ENCODE assay signal across 17 mouse cellular contexts in the genomic region with DNA sequence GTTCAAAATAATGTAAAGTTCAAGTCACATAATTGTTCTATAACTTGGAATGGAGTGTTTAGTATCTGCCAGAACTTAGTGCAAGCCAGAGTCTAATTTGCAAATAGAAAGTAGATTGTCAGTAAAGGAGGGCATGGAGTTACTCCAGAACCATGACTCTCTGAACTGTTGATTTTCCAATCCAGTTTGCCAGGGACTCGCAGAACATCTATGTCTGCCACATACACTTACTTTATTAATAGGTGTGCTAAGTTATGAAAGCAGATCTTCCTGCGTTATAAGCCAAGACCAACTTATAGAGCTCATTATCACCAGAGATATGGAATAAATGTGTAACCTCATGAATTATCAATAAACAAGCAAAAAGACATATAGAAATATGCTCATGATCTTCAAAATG.
"Had no signal": no experiment of that assay in that cellular context is flagged by ENCODE, and none has a peak within 500 bp of the region (broad histone marks: within the 10 kb centered on the region; RNA-seq: fewer than 3 reads in every experiment).

No protein-coding gene starts in this region.

- H3K27ac ChIP-seq: midbrain, embryonic 10.5 days; midbrain, embryonic 12.5 days; neural tube, embryonic 13.5 days; neural tube, embryonic 15.5 days had no signal

- H3K36me3 ChIP-seq: midbrain, embryonic 10.5 days; midbrain, embryonic 12.5 days; neural tube, embryonic 13.5 days; neural tube, embryonic 15.5 days had no signal

- H3K4me1 ChIP-seq: midbrain, embryonic 10.5 days; midbrain, embryonic 12.5 days had no signal

- DNase-seq: lung, adult 18-20 months; lung, embryonic 14.5 days; lung, postnatal 10 days; lung, postnatal 4 days; midbrain, embryonic 14.5 days; retina, postnatal 1 day; right cerebral cortex, adult 18-20 months; right cerebral cortex, postnatal 25 days; right cerebral cortex, postnatal 4 days; thymus, adult 18-20 months; thymus, postnatal 14 days; thymus, postnatal 36 days had no signal

- H3K4me3 ChIP-seq: midbrain, embryonic 10.5 days; midbrain, embryonic 12.5 days; myocyte; neural tube, embryonic 13.5 days; neural tube, embryonic 15.5 days had no signal

- H3K27me3 ChIP-seq: midbrain, embryonic 12.5 days; neural tube, embryonic 13.5 days; neural tube, embryonic 15.5 days had no signal

- H3K9me3 ChIP-seq: midbrain, embryonic 10.5 days; midbrain, embryonic 12.5 days; neural tube, embryonic 13.5 days; neural tube, embryonic 15.5 days had no signal
